Mouse (Mus musculus) myocyte (in vitro differentiated cells): Measurements from ENCODE around the gene Cars2. TPM values are rescaled to one million over a fixed set of nuclear protein-coding genes. Genes with fewer than 3 reads are reported as not detected.

Experiments
- H3K27me3 ChIP-seq: one replicate; pipeline ENCODE4 v1.6.1; 2011; ENCODE audit not compliant: control insufficient read depth, insufficient read depth, insufficient read length
- H3K36me3 ChIP-seq: one replicate; pipeline ENCODE4 v1.6.1; 2011; ENCODE audit not compliant: control insufficient read depth, insufficient read depth
- H3K4me2 ChIP-seq: one replicate; pipeline ENCODE4 v1.6.1; 2011; ENCODE audit warnings: low read depth, control low read depth
- H3K4me3 ChIP-seq: one replicate; pipeline ENCODE4 v1.5.1; 2011; ENCODE audit warnings: mild to moderate bottlenecking, control low read depth, moderate library complexity
- H3K79me2 ChIP-seq: one replicate; pipeline ENCODE4 v1.6.1; 2011; ENCODE audit not compliant: control insufficient read depth, insufficient read depth
- H3ac ChIP-seq: one replicate; pipeline ENCODE4 v1.6.1; 2011; ENCODE audit not compliant: control insufficient read depth, insufficient read length
- CEBPB ChIP-seq: IDR thresholded peaks from 2 replicates; pipeline ENCODE4 v1.6.1; 2011; ENCODE audit warnings: mild to moderate bottlenecking, moderate library complexity; ENCODE audit not compliant: poor library complexity, insufficient read depth, severe bottlenecking
- E2F4 ChIP-seq: IDR thresholded peaks from one replicate; pipeline ENCODE4 v1.6.1; 2011; ENCODE audit warnings: mild to moderate bottlenecking, control low read depth, moderate library complexity; ENCODE audit not compliant: insufficient read depth
- MAX ChIP-seq: IDR thresholded peaks from one replicate; pipeline ENCODE4 v1.6.1; 2011; ENCODE audit warnings: low read depth, mild to moderate bottlenecking, control low read depth
- MYOD1 ChIP-seq, 3 experiments: IDR thresholded peaks; one replicate each; pipeline ENCODE4 v1.6.1; 2011; ENCODE audit warnings: control low read depth in 2 of 3, low read depth in 2 of 3, mild to moderate bottlenecking in 2 of 3, moderate library complexity in 1 of 3; ENCODE audit not compliant: insufficient read length in 2 of 3, control insufficient read depth in 1 of 3
- MYOG ChIP-seq, 3 experiments: IDR thresholded peaks; one replicate each; pipeline ENCODE4 v1.6.1; 2011; ENCODE audit warnings: control low read depth in 2 of 3, low read depth in 2 of 3, mild to moderate bottlenecking in 2 of 3; ENCODE audit not compliant: insufficient read length in 2 of 3, control insufficient read depth in 1 of 3, insufficient read depth in 1 of 3
- POLR2A ChIP-seq: IDR thresholded peaks from one replicate; pipeline ENCODE4 v1.6.1; 2011; ENCODE audit warnings: low read depth, mild to moderate bottlenecking, control low read depth, moderate library complexity; ENCODE audit not compliant: insufficient read length
- POLR2AphosphoS2 ChIP-seq: IDR thresholded peaks from one replicate; pipeline ENCODE4 v1.6.1; 2011; ENCODE audit warnings: low read depth, control low read depth; ENCODE audit not compliant: insufficient read length
- REST ChIP-seq: IDR thresholded peaks from one replicate; pipeline ENCODE4 v1.6.1; 2011; ENCODE audit warnings: mild to moderate bottlenecking, control low read depth, moderate library complexity; ENCODE audit not compliant: insufficient read depth, insufficient read length
- SRF ChIP-seq: IDR thresholded peaks from one replicate; pipeline ENCODE4 v1.6.1; 2011; ENCODE audit warnings: low read depth; ENCODE audit not compliant: control insufficient read depth, insufficient read length
- TCF12 ChIP-seq: IDR thresholded peaks from one replicate; pipeline ENCODE4 v1.6.1; 2011; ENCODE audit warnings: mild to moderate bottlenecking, control low read depth; ENCODE audit not compliant: poor library complexity, insufficient read depth, severe bottlenecking
- TCF3 ChIP-seq: IDR thresholded peaks from one replicate; pipeline ENCODE4 v1.6.1; 2011; ENCODE audit warnings: low read depth, control low read depth; ENCODE audit not compliant: insufficient read length
- USF1 ChIP-seq: IDR thresholded peaks from one replicate; pipeline ENCODE4 v1.6.1; 2011; ENCODE audit warnings: low read depth, mild to moderate bottlenecking, control low read depth, moderate library complexity
- polyA plus RNA-seq: library from polyadenylated mRNA; unstranded; fragments of >200 nt; fragmentation: generic; extraction: Trizol; gene quantifications from one replicate; pipeline ENCODE4 v1.2.1, GENCODE M21; 2012; ENCODE audit warnings: missing spikeins

Cars2 gene
- polyA plus RNA-seq, 1 experiment = 14.4 TPM

DNA sequence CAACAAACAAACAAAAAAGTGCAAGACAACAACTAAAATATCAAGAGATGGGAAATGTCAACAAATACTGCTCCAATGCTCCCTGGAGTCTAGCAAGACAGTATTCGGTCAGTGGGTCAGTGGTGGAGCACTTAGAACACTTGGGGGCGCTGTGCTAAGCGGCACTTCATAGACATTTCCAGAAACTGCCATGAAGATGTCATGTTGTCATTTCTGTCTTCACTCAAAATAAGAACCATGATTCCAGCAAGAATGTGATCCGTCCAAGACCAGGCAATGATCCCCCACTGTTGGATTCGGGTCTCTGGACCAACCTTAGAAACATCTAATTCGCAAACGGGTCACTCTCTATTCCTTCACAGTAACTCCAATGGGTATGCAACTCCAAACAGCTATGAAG lies 877 bp downstream of the Cars2 start:
- H3K79me2 ChIP-seq = no peaks in the 10 kb centered on the region
- H3K4me3 ChIP-seq = peak overlapping the region; percentile 34
- TF ChIP-seq REST = no peak
- no peak for TF ChIP-seq MAX
- no peak for TF ChIP-seq SRF
- TF ChIP-seq TCF12 = no peak
- no peak for TF ChIP-seq TCF3
- TF ChIP-seq POLR2AphosphoS2 = no peak
- no peak for TF ChIP-seq POLR2A
- no peak for TF ChIP-seq USF1
- H3ac ChIP-seq = peak overlapping the region; percentile 19
- no peaks in the 10 kb centered on the region for H3K27me3 ChIP-seq
- H3K36me3 ChIP-seq = no peaks in the 10 kb centered on the region
- H3K4me2 ChIP-seq = peak overlapping the region; percentile 98

DNA sequence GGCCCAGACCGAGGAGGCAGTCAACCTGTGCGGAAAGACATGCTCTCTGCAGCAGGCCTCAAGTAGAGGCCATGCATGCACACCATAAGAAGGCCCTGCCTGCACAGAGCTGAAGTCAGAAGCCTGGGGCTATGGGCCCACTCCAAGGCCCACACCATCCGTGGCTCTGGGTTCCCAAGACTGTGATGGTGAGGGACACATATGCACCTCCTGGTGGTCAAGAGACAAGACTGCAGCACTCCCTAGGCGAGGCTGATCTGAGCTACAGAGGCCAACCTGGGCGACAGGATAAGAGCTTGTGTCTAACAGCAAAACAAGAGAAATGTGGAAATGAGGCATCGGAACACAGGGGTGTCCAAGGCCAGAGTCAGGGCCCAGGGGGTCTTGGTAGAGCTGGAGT lies 3.5 kb downstream of the Cars2 start:
- no peak for TF ChIP-seq USF1
- TF ChIP-seq POLR2AphosphoS2 = no peak
- no peak for TF ChIP-seq MYOG (IDR thresholded peaks at IDR 0.05; ENCODE audit: control insufficient read depth in 1 of 3, insufficient read depth in 1 of 3, insufficient read length in 2 of 3, low read depth in 2 of 3)
- no peak for TF ChIP-seq CEBPB
- no peak for TF ChIP-seq REST
- TF ChIP-seq TCF12 = no peak
- no peak for TF ChIP-seq POLR2A
- TF ChIP-seq MAX = no peak
- TF ChIP-seq SRF = no peak
- no peak for TF ChIP-seq MYOD1 (IDR thresholded peaks at IDR 0.05; ENCODE audit: control insufficient read depth in 1 of 3, insufficient read length in 2 of 3, low read depth in 2 of 3)
- TF ChIP-seq TCF3 = no peak
- TF ChIP-seq E2F4 = no peak
- Histone ChIP-seq H3K4me2 (no peak overlapping the region), H3K79me2 (no peaks in the 10 kb centered on the region), H3K4me3 (no peak overlapping the region), H3K27me3 (no peaks in the 10 kb centered on the region), H3K36me3 (no peaks in the 10 kb centered on the region), H3ac (no peak overlapping the region)

DNA sequence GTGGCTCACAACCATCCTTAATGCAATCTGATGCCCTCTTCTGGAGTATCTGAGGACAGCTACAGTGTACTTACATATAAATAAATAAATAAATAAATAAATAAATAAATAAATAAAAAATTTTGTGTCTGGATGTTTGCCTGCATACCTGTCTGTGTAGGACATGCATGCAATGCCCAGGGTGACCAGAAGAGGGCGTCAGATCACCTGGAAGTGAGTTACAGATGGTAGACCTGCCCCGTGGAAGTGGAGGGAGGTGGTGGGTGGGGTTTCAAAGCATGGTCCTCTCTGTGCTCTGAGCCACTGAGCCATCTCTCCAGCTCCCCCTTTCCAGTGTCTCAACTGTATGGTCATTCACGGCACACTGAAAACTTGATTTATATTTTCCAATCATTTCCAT lies 6.2 kb downstream of the Cars2 start:
- TF ChIP-seq POLR2A = no peak
- no peak for TF ChIP-seq POLR2AphosphoS2
- TF ChIP-seq MYOD1 (IDR thresholded peaks at IDR 0.05; ENCODE audit: control insufficient read depth in 1 of 3, insufficient read length in 2 of 3, low read depth in 2 of 3) = no peak
- TF ChIP-seq MAX = no peak
- TF ChIP-seq MYOG (IDR thresholded peaks at IDR 0.05; ENCODE audit: control insufficient read depth in 1 of 3, insufficient read depth in 1 of 3, insufficient read length in 2 of 3, low read depth in 2 of 3) = no peak
- TF ChIP-seq TCF12 = no peak
- no peak for TF ChIP-seq CEBPB
- TF ChIP-seq SRF = no peak
- TF ChIP-seq TCF3 = no peak
- TF ChIP-seq E2F4 = no peak
- TF ChIP-seq USF1 = no peak
- no peak for TF ChIP-seq REST
- H3ac ChIP-seq = no peak overlapping the region
- no peaks in the 10 kb centered on the region for H3K27me3 ChIP-seq
- H3K36me3 ChIP-seq = peaks cover 4% of the 10 kb centered on the region
- H3K4me2 ChIP-seq = no peak overlapping the region
- no peak overlapping the region for H3K4me3 ChIP-seq
- H3K79me2 ChIP-seq = no peaks in the 10 kb centered on the region

DNA sequence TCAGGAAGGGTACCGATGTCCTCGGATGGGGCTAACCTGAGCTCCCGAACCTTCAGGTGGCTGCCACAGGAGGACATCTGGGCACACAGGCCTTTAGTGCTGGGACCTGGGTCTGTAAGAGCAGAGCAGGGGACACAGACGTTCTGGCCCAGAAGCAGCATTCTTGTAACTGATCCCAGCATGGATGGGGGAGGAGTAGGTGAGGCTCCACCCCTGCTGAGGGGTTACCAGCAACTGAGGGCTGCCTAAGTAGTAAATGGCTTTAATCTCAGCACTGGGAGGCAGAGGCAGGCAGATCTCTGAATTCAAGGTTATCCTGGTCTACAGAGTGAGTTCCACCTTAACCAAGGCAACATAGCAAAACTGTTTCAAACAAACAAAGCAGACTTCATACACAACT lies 7.7 kb downstream of the Cars2 start:
- TF ChIP-seq MYOG (IDR thresholded peaks at IDR 0.05; ENCODE audit: control insufficient read depth in 1 of 3, insufficient read depth in 1 of 3, insufficient read length in 2 of 3, low read depth in 2 of 3) = no peak
- TF ChIP-seq REST = no peak
- TF ChIP-seq E2F4 = no peak
- no peak overlapping the region for H3ac ChIP-seq
- no peaks in the 10 kb centered on the region for H3K27me3 ChIP-seq
- H3K4me3 ChIP-seq = no peak overlapping the region
- H3K36me3 ChIP-seq = peaks cover 4% of the 10 kb centered on the region
- H3K79me2 ChIP-seq = no peaks in the 10 kb centered on the region
- no peak overlapping the region for H3K4me2 ChIP-seq

DNA sequence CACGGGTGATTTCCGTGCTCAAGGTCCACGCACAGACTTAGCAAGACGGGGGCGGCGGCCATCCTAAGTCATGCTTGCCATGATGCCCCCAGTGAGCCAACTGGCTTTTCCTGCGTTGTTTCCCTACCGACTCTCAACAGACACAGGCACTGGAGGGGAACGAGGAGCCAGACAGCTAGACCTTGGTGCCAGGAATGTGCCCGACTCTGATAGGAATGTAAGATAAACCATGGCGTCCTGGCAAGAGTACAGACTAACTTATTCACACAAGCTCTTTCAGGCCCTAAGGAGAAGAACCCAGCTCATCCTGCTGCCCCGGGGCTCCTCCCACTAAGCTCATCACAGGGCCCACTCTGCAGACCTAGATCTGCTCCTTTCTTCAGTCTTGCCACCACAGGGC lies 8.6 kb downstream of the Cars2 start:
- TF ChIP-seq CEBPB (no peak), E2F4 (no peak), TCF3 (no peak), MAX (no peak), SRF (no peak), REST (no peak), POLR2AphosphoS2 (no peak), MYOD1 (IDR thresholded peaks at IDR 0.05; ENCODE audit: control insufficient read depth in 1 of 3, insufficient read length in 2 of 3, low read depth in 2 of 3) (no peak), MYOG (IDR thresholded peaks at IDR 0.05; ENCODE audit: control insufficient read depth in 1 of 3, insufficient read depth in 1 of 3, insufficient read length in 2 of 3, low read depth in 2 of 3) (no peak), POLR2A (no peak), TCF12 (no peak), USF1 (no peak)
- peaks cover 4% of the 10 kb centered on the region for H3K36me3 ChIP-seq

More for the DNA sequence above, 8.6 kb downstream of the Cars2 start:
- Histone ChIP-seq H3K27me3 (no peaks in the 10 kb centered on the region), H3K79me2 (no peaks in the 10 kb centered on the region), H3K4me3 (no peak overlapping the region), H3ac (no peak overlapping the region), H3K4me2 (no peak overlapping the region)
